Mouse (Mus musculus) intestine, embryonic 16.5 days (tissue): ENCODE measurements around the gene Cflar. TPM values are rescaled to one million over a fixed set of nuclear protein-coding genes. Genes with fewer than 3 reads are reported as not detected.

Experiments
- ATAC-seq: fragments of 200-750 bp; cut with Nextera tagmentation; 2 replicates; pipeline ENCODE4 v1.8.0; 2017; ENCODE audit warnings: moderate TSS enrichment, moderate library complexity
- H3K27ac ChIP-seq: fragments of 300-500 bp; sonication (generic); 2 replicates; pipeline ENCODE4 v1.5.1; 2014; ENCODE audit warnings: mild to moderate bottlenecking, low read length
- H3K27me3 ChIP-seq: fragments of 300-500 bp; sonication (generic); replicated peaks from 2 replicates; pipeline ENCODE4 v1.6.1; 2014; ENCODE audit warnings: low read length, control low read depth, mixed read lengths; ENCODE audit not compliant: control insufficient read depth, insufficient read depth
- H3K36me3 ChIP-seq: fragments of 300-500 bp; sonication (generic); 2 replicates; pipeline ENCODE4 v1.6.1; 2014; ENCODE audit warnings: low read length, control low read depth; ENCODE audit not compliant: control insufficient read depth, insufficient read depth
- H3K4me1 ChIP-seq: fragments of 300-500 bp; sonication (generic); 2 replicates; pipeline ENCODE4 v1.6.1; 2014; ENCODE audit warnings: low read length, control low read depth, mixed read lengths; ENCODE audit not compliant: control insufficient read depth, insufficient read depth
- H3K4me2 ChIP-seq: fragments of 300-500 bp; sonication (generic); 2 replicates; pipeline ENCODE4 v1.6.1; 2014; ENCODE audit warnings: low read depth, low read length, control low read depth
- H3K4me3 ChIP-seq: fragments of 300-500 bp; sonication (generic); 2 replicates; pipeline ENCODE4 v1.5.1; 2014; ENCODE audit warnings: mild to moderate bottlenecking, low read length
- H3K9ac ChIP-seq: fragments of 300-500 bp; sonication (generic); 2 replicates; pipeline ENCODE4 v1.6.1; 2014; ENCODE audit warnings: low read depth, low read length
- H3K9me3 ChIP-seq: fragments of 300-500 bp; sonication (generic); 2 replicates; pipeline ENCODE4 v1.6.1; 2016; ENCODE audit warnings: low read length, control low read depth; ENCODE audit not compliant: control insufficient read depth
- WGBS: fragments of 180-500 bp; shearing (Covaris S2); extraction: QIAGEN DNeasy Blood & Tissue Kit; methylation state at CpG from one replicate; pipeline ENCODE4 v1.1.7; 2014; 5-methylcytosine and 5-hydroxymethylcytosine counted together
- polyA plus RNA-seq: library from polyadenylated mRNA; unstranded; fragments of >200 nt; fragmentation: Nextera tagmentation; extraction: Ambion mirVana; gene quantifications from 2 replicates; pipeline ENCODE4 v1.2.1, GENCODE M21; 2015

Gene Cflar
- polyA plus RNA-seq, 1 experiment from 2014 or later: 25.6 TPM

DNA sequence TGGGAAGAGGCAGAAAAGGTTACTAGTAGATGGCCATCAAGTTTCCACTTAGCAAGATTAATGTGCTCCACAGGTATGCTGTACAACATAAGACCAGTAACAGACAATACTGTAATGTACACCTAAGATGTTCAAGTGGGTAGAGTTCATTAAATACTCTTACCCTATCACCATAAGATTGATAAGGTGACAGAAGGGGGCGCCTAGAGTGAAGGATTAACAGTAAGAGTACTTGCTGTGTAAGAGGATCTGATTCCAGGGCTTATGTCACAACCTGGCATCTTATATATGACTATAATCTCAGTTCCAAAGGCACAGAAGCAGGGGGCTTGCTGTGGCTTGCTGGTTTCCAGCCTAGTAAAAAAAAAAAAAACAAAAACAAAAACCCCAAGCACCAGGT, 66.9 kb downstream of the Cflar start:
- H3K27ac ChIP-seq: no peak overlapping the region
- WGBS: 17% methylated on average over 1 of the region's 1 CpGs
- H3K4me2 ChIP-seq: no peak overlapping the region
- H3K36me3 ChIP-seq: no peaks in the 10 kb centered on the region
- H3K4me1 ChIP-seq: no peaks in the 10 kb centered on the region
- ATAC-seq: peak; percentile 40
- H3K9me3 ChIP-seq: no peaks in the 10 kb centered on the region
- no peak overlapping the region for H3K4me3 ChIP-seq
- H3K9ac ChIP-seq: no peak overlapping the region
- H3K27me3 ChIP-seq: no peaks in the 10 kb centered on the region

DNA sequence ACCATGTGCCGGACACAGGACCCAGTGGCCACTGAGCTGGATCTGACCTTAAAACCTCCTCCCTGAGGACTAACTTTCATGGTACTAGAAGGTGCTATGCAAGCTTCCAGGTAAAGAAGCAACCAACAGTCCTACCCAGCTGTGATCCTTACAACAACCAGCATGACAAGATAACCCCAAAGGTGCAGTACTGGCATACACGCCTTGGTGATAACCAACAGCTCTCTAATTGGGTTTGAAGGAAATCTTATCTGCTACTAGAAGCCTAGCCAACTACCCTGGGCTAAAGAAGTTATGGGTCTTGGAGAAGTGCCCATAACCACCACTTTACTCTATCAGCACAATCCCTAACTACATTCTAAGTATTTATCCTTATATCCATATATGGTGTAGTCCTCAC, 75.0 kb downstream of the Cflar start:
- no peaks in the 10 kb centered on the region for H3K36me3 ChIP-seq
- no peak overlapping the region for H3K9ac ChIP-seq
- WGBS: 95% methylated on average over 2 of the region's 2 CpGs
- H3K27me3 ChIP-seq: no peaks in the 10 kb centered on the region
- H3K4me2 ChIP-seq: no peak overlapping the region
- no peak for ATAC-seq
- H3K4me1 ChIP-seq: no peaks in the 10 kb centered on the region
- H3K4me3 ChIP-seq: no peak overlapping the region
- no peaks in the 10 kb centered on the region for H3K9me3 ChIP-seq
- H3K27ac ChIP-seq: no peak overlapping the region

DNA sequence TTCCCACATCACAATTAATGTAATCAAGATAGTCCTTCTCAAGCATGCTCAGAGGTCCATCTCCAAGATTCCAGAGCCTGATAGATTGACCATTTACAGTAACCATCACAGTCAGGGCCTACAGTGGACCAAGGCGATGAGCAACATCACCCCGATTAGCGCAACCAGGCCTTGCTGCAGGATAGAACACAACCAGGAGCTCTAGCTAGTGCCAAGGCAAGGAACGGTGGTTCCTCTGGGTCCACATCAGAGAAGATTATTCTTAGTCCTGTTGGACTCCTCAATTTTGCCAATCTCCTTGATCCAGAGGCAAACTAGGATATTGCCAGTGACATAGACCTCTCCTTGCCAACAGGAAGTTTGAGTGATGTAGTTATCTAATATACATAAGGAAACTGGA, 77.1 kb downstream of the Cflar start:
- Histone ChIP-seq H3K27me3 (no peaks in the 10 kb centered on the region), H3K9ac (no peak overlapping the region), H3K4me1 (no peaks in the 10 kb centered on the region), H3K4me3 (no peak overlapping the region), H3K4me2 (no peak overlapping the region), H3K36me3 (no peaks in the 10 kb centered on the region), H3K27ac (no peak overlapping the region), H3K9me3 (no peaks in the 10 kb centered on the region)
- WGBS: 98% methylated on average over 4 of the region's 4 CpGs
- ATAC-seq: no peak

DNA sequence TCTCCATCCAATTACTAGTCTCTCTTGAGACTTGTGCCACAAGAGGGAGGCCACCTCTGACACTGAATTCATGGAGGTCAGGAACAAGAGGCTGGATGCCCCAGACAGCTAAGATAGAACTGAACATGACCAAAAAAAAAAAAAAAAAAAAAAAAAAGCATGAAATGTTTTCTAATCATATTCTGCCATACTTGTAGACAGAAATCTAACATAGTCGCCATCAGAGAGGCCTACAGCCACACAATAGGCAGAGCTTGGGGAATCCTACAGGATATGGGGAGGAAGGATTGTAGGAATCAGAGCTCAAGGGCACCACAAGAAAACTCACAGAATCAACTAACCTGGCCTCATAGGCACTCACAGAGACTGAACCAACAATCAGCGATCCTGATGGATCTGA, 83.4 kb downstream of the Cflar start:
- WGBS: 56% methylated on average over 2 of the region's 2 CpGs
- H3K4me1 ChIP-seq: peaks cover 8% of the 10 kb centered on the region; the same call in 1 of the 2 replicates
- peak; percentile 41 for ATAC-seq
- H3K36me3 ChIP-seq: peaks cover 5% of the 10 kb centered on the region
- H3K27me3 ChIP-seq: no peaks in the 10 kb centered on the region
- H3K27ac ChIP-seq: peak overlapping the region; percentile 90
- peaks cover 5% of the 10 kb centered on the region; the same call in 1 of the 2 replicates for H3K9me3 ChIP-seq
- H3K4me3 ChIP-seq: no peak overlapping the region
- H3K9ac ChIP-seq: peak overlapping the region; percentile 74
- peak overlapping the region; percentile 82 for H3K4me2 ChIP-seq

DNA sequence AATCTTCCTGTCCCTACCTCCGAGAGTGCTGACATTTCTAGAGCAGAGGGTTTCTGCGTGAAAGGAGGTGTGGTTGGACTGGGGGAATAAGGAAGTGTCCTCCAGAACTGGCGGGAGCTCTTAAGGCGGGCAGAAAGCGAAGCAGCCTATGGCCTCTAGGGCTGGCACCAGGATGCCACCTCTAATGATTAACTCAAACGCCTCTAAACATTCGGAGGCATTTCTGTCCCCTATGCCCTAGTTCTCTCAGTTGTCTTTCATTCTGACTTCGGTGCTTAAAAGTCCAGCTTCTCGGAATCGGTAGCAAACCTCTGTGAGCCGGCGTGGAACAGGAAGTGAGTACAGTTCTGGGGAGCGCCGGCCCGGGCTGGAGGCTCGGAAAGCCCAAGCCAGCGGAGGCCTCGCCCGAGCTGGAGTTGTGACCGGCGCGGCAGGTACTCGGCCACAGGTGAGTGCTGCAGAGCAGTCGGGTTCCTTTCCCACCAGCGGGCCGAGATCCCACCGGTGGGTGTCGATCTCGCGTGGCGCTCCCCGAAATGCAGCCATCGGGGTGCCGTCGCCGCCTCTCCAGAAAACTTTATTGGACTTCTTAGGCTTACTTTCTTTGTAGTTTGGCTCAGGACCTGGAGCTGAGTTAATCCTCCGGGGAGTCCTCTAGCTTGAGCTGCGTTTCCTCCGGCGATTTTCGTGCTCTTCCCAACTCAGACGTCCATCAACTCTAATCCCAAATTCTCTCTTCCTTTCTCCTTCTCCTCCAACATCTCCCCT, 84.2 kb downstream of the Cflar start, which contains the start of gene Casp8:
Gene Casp8 (plus strand): TSS at position 84 of the 768 bp plus-strand sequence.
- Histone ChIP-seq H3K4me1 (peaks cover 8% of the 10 kb centered on the region; the same call in 1 of the 2 replicates), H3K9ac (peak within 1 kb of the TSS; percentile 74), H3K27ac (peak within 1 kb of the TSS; percentile 90), H3K36me3 (peaks cover 5% of the 10 kb centered on the region), H3K9me3 (peaks cover 5% of the 10 kb centered on the region; the same call in 1 of the 2 replicates), H3K4me2 (peak within 1 kb of the TSS; percentile 82), H3K27me3 (no peaks in the 10 kb centered on the region), H3K4me3 (peak within 1 kb of the TSS; percentile 56)
- peak; percentile 98 for ATAC-seq
- under 1% methylated on average over 42 of the region's 42 CpGs for WGBS

DNA sequence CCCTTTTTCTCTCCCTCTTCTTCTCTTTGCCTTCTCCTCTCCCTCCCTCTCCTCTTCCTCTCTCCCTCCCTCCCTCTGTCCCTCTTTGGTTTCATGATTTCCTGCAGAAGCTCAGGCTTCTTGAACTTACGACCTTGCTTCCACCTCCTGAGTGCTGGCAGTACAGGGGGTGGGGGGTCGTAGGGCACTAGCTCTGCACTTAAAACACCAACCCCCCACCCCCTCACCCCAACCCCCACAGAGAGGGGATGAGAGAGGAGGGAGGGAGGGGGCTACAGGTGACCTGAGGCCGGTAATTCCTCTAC, 84.7 kb downstream of the Cflar start:
- peak overlapping the region; percentile 90 for H3K27ac ChIP-seq
- H3K36me3 ChIP-seq: peaks cover 5% of the 10 kb centered on the region
- peaks cover 5% of the 10 kb centered on the region; the same call in 1 of the 2 replicates for H3K9me3 ChIP-seq
- H3K9ac ChIP-seq: peak overlapping the region; percentile 74
- H3K4me3 ChIP-seq: peak overlapping the region; percentile 56
- H3K4me1 ChIP-seq: peaks cover 8% of the 10 kb centered on the region; the same call in 1 of the 2 replicates
- 1% methylated on average over 3 of the region's 3 CpGs for WGBS
- H3K27me3 ChIP-seq: no peaks in the 10 kb centered on the region
- peak overlapping the region; percentile 82 for H3K4me2 ChIP-seq
- peak; percentile 29 for ATAC-seq

DNA sequence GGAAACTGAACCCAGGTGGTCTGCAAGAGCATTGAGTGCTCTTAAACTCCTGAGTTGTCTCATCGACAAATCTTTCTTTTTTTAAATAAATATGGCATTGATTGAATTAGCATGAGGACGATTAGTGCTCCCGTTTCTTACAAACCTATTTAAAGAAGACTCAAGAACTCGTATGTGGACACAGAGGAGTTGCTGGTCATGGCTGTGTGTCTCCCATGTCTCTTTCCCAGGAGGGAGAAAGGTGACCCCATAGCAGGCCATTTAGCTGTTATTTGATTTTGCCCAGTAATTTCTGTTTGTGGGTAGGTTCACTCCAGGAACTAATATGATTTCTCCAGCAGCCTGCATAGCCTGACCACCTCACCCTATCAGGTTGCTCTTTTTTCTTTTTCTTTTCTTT, 85.5 kb downstream of the Cflar start:
- H3K9me3 ChIP-seq: peaks cover 5% of the 10 kb centered on the region; the same call in 1 of the 2 replicates
- peak overlapping the region; percentile 38 for H3K4me3 ChIP-seq
- peak overlapping the region; percentile 43; the same call in 1 of the 2 replicates for H3K9ac ChIP-seq
- peaks cover 8% of the 10 kb centered on the region; the same call in 1 of the 2 replicates for H3K4me1 ChIP-seq
- no peaks in the 10 kb centered on the region for H3K27me3 ChIP-seq
- peaks cover 5% of the 10 kb centered on the region for H3K36me3 ChIP-seq
- ATAC-seq: no peak
- H3K27ac ChIP-seq: no peak overlapping the region
- H3K4me2 ChIP-seq: peak overlapping the region; percentile 44
- WGBS: 56% methylated on average over 4 of the region's 4 CpGs

DNA sequence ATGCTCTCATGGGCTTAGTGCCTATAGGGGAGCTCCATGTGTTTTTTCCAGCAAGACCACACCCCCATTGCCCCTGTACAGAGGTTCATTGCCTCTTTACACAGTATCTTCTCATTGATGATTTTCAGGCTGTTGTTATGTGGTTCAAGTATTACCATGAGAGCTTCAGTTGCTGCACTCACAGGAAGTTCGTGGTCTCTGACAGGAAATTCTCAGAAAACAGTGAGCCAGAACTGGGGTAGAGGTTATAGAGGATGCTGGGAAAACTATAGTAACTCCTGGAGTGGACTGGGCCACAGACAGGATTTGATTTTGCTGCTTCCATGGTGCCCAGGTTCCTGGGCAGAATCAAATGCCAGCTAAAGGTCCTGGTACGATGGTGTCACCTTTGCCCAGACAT, 86.1 kb downstream of the Cflar start:
- peaks cover 5% of the 10 kb centered on the region for H3K36me3 ChIP-seq
- H3K9me3 ChIP-seq: peaks cover 5% of the 10 kb centered on the region; the same call in 1 of the 2 replicates
- H3K27me3 ChIP-seq: no peaks in the 10 kb centered on the region
- peaks cover 8% of the 10 kb centered on the region; the same call in 1 of the 2 replicates for H3K4me1 ChIP-seq
- 72% methylated on average over 2 of the region's 2 CpGs for WGBS
- 0 out of 2 replicates have a peak overlapping the region, but pooled peaks have one; percentile 26 for H3K27ac ChIP-seq
- ATAC-seq: no peak
- H3K4me2 ChIP-seq: peak overlapping the region; percentile 44
- H3K4me3 ChIP-seq: peak overlapping the region; percentile 13; the same call in 1 of the 2 replicates
- H3K9ac ChIP-seq: no peak overlapping the region

DNA sequence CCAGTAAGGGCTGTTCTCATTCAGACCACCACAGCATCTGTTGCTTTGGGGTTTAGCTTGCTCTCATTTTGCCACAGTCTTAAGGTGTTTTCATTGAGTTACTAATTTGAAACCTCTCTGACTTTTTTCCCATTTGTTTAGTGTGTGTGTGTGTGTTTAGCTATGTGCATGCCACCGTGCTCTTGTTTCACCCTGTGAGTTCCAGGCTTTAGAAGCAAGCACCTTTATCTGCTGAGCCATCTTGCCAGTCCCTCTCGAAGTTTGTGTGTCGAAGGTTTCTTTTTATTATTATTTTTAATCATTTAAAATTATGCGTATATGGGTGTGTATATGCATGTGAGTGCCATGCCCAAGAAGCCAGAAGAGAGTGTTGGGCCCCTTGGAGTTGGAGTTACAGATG, 87.6 kb downstream of the Cflar start:
- peaks cover 8% of the 10 kb centered on the region; the same call in 1 of the 2 replicates for H3K4me1 ChIP-seq
- no peak overlapping the region for H3K4me2 ChIP-seq
- no peaks in the 10 kb centered on the region for H3K27me3 ChIP-seq
- WGBS: 95% methylated on average over 4 of the region's 4 CpGs
- H3K9me3 ChIP-seq: peaks cover 5% of the 10 kb centered on the region; the same call in 1 of the 2 replicates
- no peak for ATAC-seq
- peaks cover 5% of the 10 kb centered on the region for H3K36me3 ChIP-seq
- H3K9ac ChIP-seq: no peak overlapping the region
- H3K4me3 ChIP-seq: no peak overlapping the region
- H3K27ac ChIP-seq: no peak overlapping the region
